Mouse (Mus musculus): Measurements from ENCODE around the gene Pon1.

- no peak for TF ChIP-seq CTCF (IDR thresholded peaks at IDR 0.05)
- TF ChIP-seq POLR2A (IDR thresholded peaks at IDR 0.05; ENCODE audit: insufficient read depth, low read depth, low read length), result no peak
- no peak for TF ChIP-seq EP300 (IDR thresholded peaks at IDR 0.05; ENCODE audit: insufficient read depth, low read depth, low read length)
These were observed 37.0 kb downstream of the Pon1 start for GRCm38 (mm10) chr6:5156541-5157425.

Data from heart, adult 2 months (tissue).